In the genomic region with DNA sequence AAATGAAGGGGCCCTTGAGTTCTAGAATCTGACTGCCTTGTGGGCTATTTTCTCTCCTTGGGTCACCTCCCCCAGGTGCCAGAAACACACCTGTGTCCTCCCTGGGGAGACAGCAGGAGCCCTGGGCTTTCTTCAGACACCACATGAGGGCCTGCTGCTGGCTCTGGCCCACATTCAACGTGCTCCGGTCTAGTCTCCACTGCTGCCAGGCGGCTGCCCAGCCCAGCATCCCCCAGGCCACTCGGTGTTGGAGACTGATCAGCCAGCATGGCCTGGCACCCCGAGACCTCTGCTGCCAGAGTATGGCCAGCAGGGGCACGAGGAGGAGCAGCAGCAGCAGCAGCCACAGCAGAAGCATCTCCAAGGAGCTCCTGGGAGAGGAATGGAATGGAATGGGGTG, we compare ENCODE assay signal across 1 mouse cellular context.
TF ChIP-seq lines count a peak whose summit lies in the region.

No protein-coding gene starts in this region.

TF ChIP-seq in MEL, 35 proteins besides CTCF, POLR2A, EP300 and RAD21 (continued from another document):
- TF ChIP-seq SIN3A (IDR thresholded peaks at IDR 0.05; ENCODE audit: low read length) (no peak), RCOR1 (IDR thresholded peaks at IDR 0.05; ENCODE audit: low read depth, low read length) (no peak), MEF2A (IDR thresholded peaks at IDR 0.05; ENCODE audit: extremely low read depth, insufficient replicate concordance, low read depth, low read length, poor library complexity, severe bottlenecking) (no peak), POLR2AphosphoS2 (IDR thresholded peaks at IDR 0.05; ENCODE audit: low read length) (no peak), ZKSCAN1 (IDR thresholded peaks at IDR 0.05; ENCODE audit: low read depth, low read length) (no peak), BHLHE40 (IDR thresholded peaks at IDR 0.05; ENCODE audit: borderline replicate concordance, low read depth, low read length) (no peak)
